Comparison of ENCODE assay signal across 7 mouse cellular contexts in genomic region chr1:171438014-171438670, GRCm38 (mm10). TPM values are rescaled to one million over a fixed set of nuclear protein-coding genes. Genes with fewer than 3 reads are reported as not detected.
DNase-seq lines count a peak whose midpoint lies in the region; ATAC-seq lines count a peak whose summit lies in the region.

No protein-coding gene starts in this region.

- WGBS in forebrain, embryonic 15.5 days, result 9% methylated on average over 18 of the region's 18 CpGs
- WGBS in neural tube, embryonic 13.5 days, result 5% methylated on average over 18 of the region's 18 CpGs

- peak; percentile 10 for DNase-seq in retina, postnatal 1 day
- no peak for DNase-seq in retina, embryonic 14.5 days (ENCODE audit: low spot score)
- DNase-seq in kidney, postnatal 10 days, result peak; percentile 41
- no peak for DNase-seq in adrenal gland, postnatal 25 days
- no peak for DNase-seq in gastrocnemius, postnatal 36 days

- H3K27me3 ChIP-seq in forebrain, embryonic 15.5 days, result peaks cover 29% of the 10 kb centered on the region; the same call in 1 of the 2 replicates
- H3K27me3 ChIP-seq in neural tube, embryonic 13.5 days, result peaks cover 48% of the 10 kb centered on the region

- no peak overlapping the region for H3K27ac ChIP-seq in forebrain, embryonic 15.5 days (replicated peaks)
- H3K27ac ChIP-seq in neural tube, embryonic 13.5 days (replicated peaks), result no peak overlapping the region; the same call in 1 of the 2 replicates

- peak; percentile 27; the same call in 1 of the 2 replicates for ATAC-seq in forebrain, embryonic 15.5 days (replicated peaks)
- no peak for ATAC-seq in neural tube, embryonic 13.5 days (ENCODE audit: low read depth)

- peaks cover 10% of the 10 kb centered on the region for H3K4me1 ChIP-seq in forebrain, embryonic 15.5 days
- peaks cover 26% of the 10 kb centered on the region for H3K4me1 ChIP-seq in neural tube, embryonic 13.5 days (replicated peaks)

- peak overlapping the region; percentile 46 for H3K4me2 ChIP-seq in forebrain, embryonic 15.5 days (replicated peaks)
- peak overlapping the region; percentile 58 for H3K4me2 ChIP-seq in neural tube, embryonic 13.5 days

- no peaks in the 10 kb centered on the region for H3K9me3 ChIP-seq in forebrain, embryonic 15.5 days
- H3K9me3 ChIP-seq in neural tube, embryonic 13.5 days, result no peaks in the 10 kb centered on the region

- no peaks in the 10 kb centered on the region for H3K36me3 ChIP-seq in forebrain, embryonic 15.5 days
- H3K36me3 ChIP-seq in neural tube, embryonic 13.5 days, result no peaks in the 10 kb centered on the region

- peak overlapping the region; percentile 37 for H3K4me3 ChIP-seq in forebrain, embryonic 15.5 days
- H3K4me3 ChIP-seq in neural tube, embryonic 13.5 days, result peak overlapping the region; percentile 39

- intact Hi-C loops in gastrocnemius, postnatal 36 days (cut with DNase I), result no loop called here

- H3K9ac ChIP-seq in forebrain, embryonic 15.5 days (replicated peaks), result peak overlapping the region; percentile 19; the same call in 1 of the 2 replicates
- H3K9ac ChIP-seq in neural tube, embryonic 13.5 days, result peak overlapping the region; percentile 56; the same call in 1 of the 2 replicates

RNA-seq across cellular contexts. Expression of gene F11r, which starts 0.8 kb away (rescaled TPM):
- polyA plus RNA-seq in forebrain, embryonic 15.5 days (2015; fragmentation: Nextera tagmentation; extraction: Ambion mirVana), result 9.6 and 10.1 TPM in 2 replicates
- polyA plus RNA-seq in neural tube, embryonic 13.5 days (2015; fragmentation: Nextera tagmentation; extraction: Ambion mirVana), result 14.7 and 15.1 TPM in 2 replicates
- 40.1 and 59.7 TPM in 2 replicates for total RNA-seq in adrenal gland, postnatal 25 days (2021)
- 1 to 10 TPM; 4.9 to 5.4 TPM for total RNA-seq in gastrocnemius, postnatal 36 days (2021)

RNA-seq across cellular contexts. Expression of gene Tstd1, which starts 19.5 kb away (rescaled TPM):
- polyA plus RNA-seq in forebrain, embryonic 15.5 days (2015; fragmentation: Nextera tagmentation; extraction: Ambion mirVana), result 12.3 and 13.0 TPM in 2 replicates
- 7.8 and 8.5 TPM in 2 replicates for polyA plus RNA-seq in neural tube, embryonic 13.5 days (2015; fragmentation: Nextera tagmentation; extraction: Ambion mirVana)
- 5.2 and 6.3 TPM in 2 replicates for total RNA-seq in adrenal gland, postnatal 25 days (2021)
- under 1 TPM in 1 of 2 experiments, not detected in 1; 0.69 TPM for total RNA-seq in gastrocnemius, postnatal 36 days (2021)

RNA-seq across cellular contexts. Expression of gene Usf1, which starts 27.0 kb away (rescaled TPM):
- 229 and 235 TPM in 2 replicates for polyA plus RNA-seq in forebrain, embryonic 15.5 days (2015; fragmentation: Nextera tagmentation; extraction: Ambion mirVana)
- polyA plus RNA-seq in neural tube, embryonic 13.5 days (2015; fragmentation: Nextera tagmentation; extraction: Ambion mirVana), result 183 and 188 TPM in 2 replicates
- 62.9 and 95.1 TPM in 2 replicates for total RNA-seq in adrenal gland, postnatal 25 days (2021)
- 10 to 100 TPM; 25.7 to 27.7 TPM for total RNA-seq in gastrocnemius, postnatal 36 days (2021)

RNA-seq across cellular contexts. Expression of gene Arhgap30, which starts 49.4 kb away (rescaled TPM):
- 0.61 and 0.71 TPM in 2 replicates for polyA plus RNA-seq in forebrain, embryonic 15.5 days (2015; fragmentation: Nextera tagmentation; extraction: Ambion mirVana)
- 1.2 TPM in 2 replicates for polyA plus RNA-seq in neural tube, embryonic 13.5 days (2015; fragmentation: Nextera tagmentation; extraction: Ambion mirVana)
- total RNA-seq in adrenal gland, postnatal 25 days (2021), result 1.8 and 2.2 TPM in 2 replicates
- total RNA-seq in gastrocnemius, postnatal 36 days (2021), result under 1 TPM; 0.94 to 0.99 TPM

Comparison
In these comparisons a context has a peak if more than half of its experiments do, and no peak if none do; other contexts are left out.
1. DNase-seq: peak in retina, postnatal 1 day (single experiment) and kidney, postnatal 10 days (single experiment); none in retina, embryonic 14.5 days (single experiment), adrenal gland, postnatal 25 days (single experiment) and gastrocnemius, postnatal 36 days (0 of 2).